Mouse (Mus musculus) lung, embryonic 16.5 days (tissue): ENCODE measurements around the gene Slc25a41. TPM values are rescaled to one million over a fixed set of nuclear protein-coding genes. Genes with fewer than 3 reads are reported as not detected.

Experiments
- ATAC-seq: fragments of 200-750 bp; cut with Nextera tagmentation; 2 replicates; pipeline ENCODE4 v1.8.0; 2017; ENCODE audit warnings: low read depth, mild to moderate bottlenecking, moderate library complexity
- H3K27ac ChIP-seq: fragments of 300-500 bp; sonication (generic); 2 replicates; pipeline ENCODE4 v1.5.1; 2014; ENCODE audit warnings: mild to moderate bottlenecking, control low read depth, low read length
- H3K27me3 ChIP-seq: fragments of 300-500 bp; sonication (generic); 2 replicates; pipeline ENCODE4 v1.6.1; 2014; ENCODE audit warnings: low read depth, low read length, mixed read lengths; ENCODE audit not compliant: control insufficient read depth, insufficient read depth
- H3K36me3 ChIP-seq: fragments of 300-500 bp; sonication (generic); 2 replicates; pipeline ENCODE4 v1.6.1; 2014; ENCODE audit warnings: low read length; ENCODE audit not compliant: control insufficient read depth, insufficient read depth
- H3K4me1 ChIP-seq: fragments of 300-500 bp; sonication (generic); replicated peaks from 2 replicates; pipeline ENCODE4 v1.6.1; 2014; ENCODE audit warnings: low read length, mixed read lengths; ENCODE audit not compliant: control insufficient read depth, insufficient read depth
- H3K4me2 ChIP-seq: fragments of 300-500 bp; sonication (generic); 2 replicates; pipeline ENCODE4 v1.6.1; 2014; ENCODE audit warnings: low read depth, low read length, control low read depth
- H3K4me3 ChIP-seq: fragments of 300-500 bp; sonication (generic); 2 replicates; pipeline ENCODE4 v1.5.1; 2014; ENCODE audit warnings: mild to moderate bottlenecking, low read length, control low read depth
- H3K9ac ChIP-seq: fragments of 300-500 bp; sonication (generic); 2 replicates; pipeline ENCODE4 v1.6.1; 2014; ENCODE audit warnings: low read length, control low read depth
- H3K9me3 ChIP-seq: fragments of 300-500 bp; sonication (generic); 2 replicates; pipeline ENCODE4 v1.6.1; 2016; ENCODE audit warnings: low read length; ENCODE audit not compliant: control insufficient read depth
- WGBS: fragments of 180-500 bp; shearing (Covaris S2); extraction: QIAGEN DNeasy Blood & Tissue Kit; methylation state at CpG from one replicate; pipeline ENCODE4 v1.1.7; 2014; 5-methylcytosine and 5-hydroxymethylcytosine counted together
- polyA plus RNA-seq: library from polyadenylated mRNA; unstranded; fragments of >200 nt; fragmentation: Nextera tagmentation; extraction: Ambion mirVana; gene quantifications from 2 replicates; pipeline ENCODE4 v1.2.1, GENCODE M21; 2015

Slc25a41 gene
- polyA plus RNA-seq, 1 experiment from 2014 or later, result not detected

DNA sequence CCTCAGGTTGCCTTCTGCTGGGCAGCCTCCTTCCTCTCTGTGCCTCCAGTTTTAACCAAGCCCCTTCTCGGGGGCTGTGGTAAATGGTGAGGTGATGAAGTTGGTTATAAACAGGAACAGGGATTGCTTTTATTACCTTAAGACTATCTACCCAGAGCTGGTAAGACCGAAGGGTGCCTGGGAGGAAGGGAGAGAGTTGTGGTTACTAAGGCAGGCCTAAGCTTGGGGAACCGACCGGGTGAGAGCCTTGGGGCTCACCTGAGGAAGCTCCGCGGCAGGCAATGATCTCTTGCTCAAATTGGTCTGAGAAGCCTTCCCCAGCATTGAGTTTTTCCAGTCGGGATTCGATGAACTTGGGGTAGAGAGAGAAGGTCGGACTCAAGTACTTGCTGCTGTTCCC is 28.8 kb upstream of the Slc25a41 start:
- Histone ChIP-seq H3K27me3 (no peaks in the 10 kb centered on the region), H3K4me2 (peak overlapping the region; percentile 8), H3K36me3 (no peaks in the 10 kb centered on the region), H3K4me1 (no peaks in the 10 kb centered on the region), H3K4me3 (peak overlapping the region; percentile 6), H3K9ac (no peak overlapping the region), H3K27ac (no peak overlapping the region), H3K9me3 (no peaks in the 10 kb centered on the region)
- peak; percentile 16; the same call in 1 of the 2 replicates for ATAC-seq
- WGBS, result 8% methylated on average over 9 of the region's 9 CpGs

DNA sequence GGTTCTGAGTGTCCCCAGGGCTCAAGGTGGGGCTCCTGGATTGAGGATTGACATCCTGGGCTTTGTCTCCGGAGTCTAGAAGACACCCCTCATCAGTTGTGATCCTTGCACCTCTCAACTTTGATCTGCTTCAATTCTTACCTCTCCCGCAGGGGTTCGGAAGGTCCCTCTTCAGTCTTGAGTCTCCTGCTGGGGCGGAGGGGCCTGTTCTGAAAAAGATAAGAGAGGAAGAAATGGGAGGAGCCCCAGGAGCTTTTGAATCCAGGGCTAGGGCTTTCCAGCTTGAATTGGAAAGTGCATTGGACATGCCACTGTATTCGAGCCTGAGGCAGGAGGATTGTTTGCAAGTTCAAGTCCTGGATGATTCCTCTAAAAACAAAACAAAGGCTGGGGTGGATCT is 25.5 kb upstream of the Slc25a41 start:
- no peak for ATAC-seq
- Histone ChIP-seq H3K4me3 (no peak overlapping the region), H3K9ac (no peak overlapping the region), H3K36me3 (no peaks in the 10 kb centered on the region), H3K4me2 (no peak overlapping the region), H3K27ac (no peak overlapping the region), H3K27me3 (peaks cover 15% of the 10 kb centered on the region), H3K9me3 (no peaks in the 10 kb centered on the region), H3K4me1 (no peaks in the 10 kb centered on the region)
- 46% methylated on average over 5 of the region's 5 CpGs for WGBS

DNA sequence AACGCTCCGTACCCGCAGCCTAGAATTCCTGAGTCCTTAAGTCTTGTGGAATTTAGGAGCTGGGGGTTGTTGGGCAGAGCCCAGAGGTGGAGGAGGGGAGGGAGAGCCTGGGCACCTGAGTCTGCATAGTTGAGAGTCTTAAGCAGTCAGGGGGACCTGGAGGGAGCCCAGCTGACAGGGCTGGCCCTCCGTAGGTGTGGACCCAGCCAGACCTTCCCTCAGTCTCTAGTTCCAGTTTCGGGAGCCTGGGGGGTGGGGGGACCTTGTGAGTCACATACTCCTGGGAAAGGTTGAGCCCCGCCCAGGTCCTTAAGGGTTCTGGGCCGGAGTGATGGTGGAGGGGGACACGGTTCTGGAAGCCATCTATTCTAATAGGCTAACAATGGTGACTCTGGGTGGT is 21.6 kb upstream of the Slc25a41 start:
- H3K9ac ChIP-seq, result peak overlapping the region; percentile 75
- no peak for ATAC-seq
- H3K4me1 ChIP-seq, result peaks cover 8% of the 10 kb centered on the region
- no peaks in the 10 kb centered on the region for H3K9me3 ChIP-seq
- peak overlapping the region; percentile 58 for H3K4me3 ChIP-seq
- peak overlapping the region; percentile 92 for H3K27ac ChIP-seq
- H3K27me3 ChIP-seq, result peaks cover 25% of the 10 kb centered on the region
- WGBS, result 11% methylated on average over 8 of the region's 8 CpGs
- no peaks in the 10 kb centered on the region for H3K36me3 ChIP-seq
- peak overlapping the region; percentile 37 for H3K4me2 ChIP-seq

DNA sequence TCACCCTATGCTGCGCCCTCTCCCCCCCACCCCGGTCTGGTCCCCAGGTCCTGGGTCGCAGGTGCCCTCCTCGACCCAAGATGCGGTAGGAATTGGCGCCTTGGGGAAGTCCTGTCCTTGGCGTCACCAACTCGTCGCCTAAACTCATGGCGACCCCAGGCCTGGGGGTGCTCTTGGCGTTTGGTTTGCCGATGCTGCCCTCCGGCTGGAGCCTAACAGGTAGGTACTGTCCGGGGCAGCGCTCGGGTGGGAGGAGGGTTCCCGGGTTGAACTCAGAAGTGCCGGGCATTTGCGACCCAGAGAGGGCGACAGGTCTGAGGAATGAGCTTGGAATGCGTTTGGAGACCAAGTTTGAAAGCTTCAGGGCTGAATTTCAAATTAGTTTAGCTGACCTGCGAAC is 21.1 kb upstream of the Slc25a41 start:
- no peaks in the 10 kb centered on the region for H3K36me3 ChIP-seq
- peak overlapping the region; percentile 37 for H3K4me2 ChIP-seq
- H3K27ac ChIP-seq, result peak overlapping the region; percentile 92
- peaks cover 25% of the 10 kb centered on the region for H3K27me3 ChIP-seq
- H3K4me1 ChIP-seq, result peaks cover 8% of the 10 kb centered on the region
- WGBS, result 2% methylated on average over 22 of the region's 22 CpGs
- no peaks in the 10 kb centered on the region for H3K9me3 ChIP-seq
- H3K4me3 ChIP-seq, result peak overlapping the region; percentile 58
- no peak for ATAC-seq
- peak overlapping the region; percentile 75 for H3K9ac ChIP-seq

DNA sequence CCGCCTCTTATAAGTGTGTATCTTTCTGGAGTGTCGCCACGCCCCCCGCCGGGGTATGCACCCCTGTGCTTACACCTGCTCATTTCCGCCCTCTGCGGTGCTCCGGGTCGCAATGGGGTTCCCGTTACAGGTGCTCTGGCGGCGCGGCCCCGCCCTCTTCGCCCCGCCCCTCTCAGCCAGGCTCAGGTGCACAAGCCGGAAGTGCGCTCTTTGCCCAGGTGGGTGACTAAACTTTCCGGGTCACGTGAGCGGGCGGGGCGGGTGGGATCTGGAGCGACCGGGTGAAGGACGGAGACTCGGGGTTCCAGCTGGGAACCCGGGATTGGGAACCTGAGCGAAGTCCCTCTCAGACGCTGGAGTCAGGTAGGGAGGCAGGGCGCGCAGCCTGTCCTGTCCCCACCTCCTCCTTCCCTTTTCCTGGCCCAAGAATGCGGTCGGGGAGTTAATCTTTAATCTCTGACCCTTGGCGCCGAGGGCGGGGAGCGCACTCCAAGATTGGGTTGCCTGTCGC is 20.6 kb upstream of the Slc25a41 start:
- under 1% methylated on average over 39 of the region's 39 CpGs for WGBS
- Histone ChIP-seq H3K4me2 (peak overlapping the region; percentile 37), H3K27me3 (peaks cover 25% of the 10 kb centered on the region), H3K9ac (peak overlapping the region; percentile 75), H3K27ac (peak overlapping the region; percentile 92), H3K4me3 (peak overlapping the region; percentile 58), H3K36me3 (no peaks in the 10 kb centered on the region), H3K9me3 (no peaks in the 10 kb centered on the region), H3K4me1 (peaks cover 8% of the 10 kb centered on the region)
- ATAC-seq, result peak; percentile 57

DNA sequence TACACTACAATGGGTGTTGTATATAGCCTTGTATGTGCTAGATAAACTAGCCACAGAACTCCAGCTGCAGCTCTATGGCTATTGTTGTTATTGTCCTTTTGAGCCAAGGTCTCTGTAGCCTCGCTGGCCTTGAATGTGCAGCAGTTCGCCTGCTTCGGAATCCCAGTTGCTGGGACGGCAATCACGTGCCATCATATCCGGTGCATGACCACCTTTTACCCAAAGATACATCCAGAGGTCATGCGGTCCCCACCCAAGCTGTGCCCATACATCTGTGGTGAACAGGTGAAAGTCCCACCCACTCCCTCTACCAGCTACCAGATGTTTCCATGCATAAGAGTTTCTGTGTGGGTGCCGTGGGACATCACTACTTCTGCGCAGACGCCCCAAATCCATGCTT is 19.6 kb upstream of the Slc25a41 start:
- H3K4me1 ChIP-seq, result peaks cover 8% of the 10 kb centered on the region
- no peaks in the 10 kb centered on the region for H3K9me3 ChIP-seq
- peak overlapping the region; percentile 81 for H3K4me3 ChIP-seq
- peak overlapping the region; percentile 95 for H3K4me2 ChIP-seq
- ATAC-seq, result no peak
- 37% methylated on average over 10 of the region's 10 CpGs for WGBS
- no peak overlapping the region for H3K9ac ChIP-seq
- H3K27me3 ChIP-seq, result peaks cover 25% of the 10 kb centered on the region
- no peaks in the 10 kb centered on the region for H3K36me3 ChIP-seq
- H3K27ac ChIP-seq, result peak overlapping the region; percentile 71

DNA sequence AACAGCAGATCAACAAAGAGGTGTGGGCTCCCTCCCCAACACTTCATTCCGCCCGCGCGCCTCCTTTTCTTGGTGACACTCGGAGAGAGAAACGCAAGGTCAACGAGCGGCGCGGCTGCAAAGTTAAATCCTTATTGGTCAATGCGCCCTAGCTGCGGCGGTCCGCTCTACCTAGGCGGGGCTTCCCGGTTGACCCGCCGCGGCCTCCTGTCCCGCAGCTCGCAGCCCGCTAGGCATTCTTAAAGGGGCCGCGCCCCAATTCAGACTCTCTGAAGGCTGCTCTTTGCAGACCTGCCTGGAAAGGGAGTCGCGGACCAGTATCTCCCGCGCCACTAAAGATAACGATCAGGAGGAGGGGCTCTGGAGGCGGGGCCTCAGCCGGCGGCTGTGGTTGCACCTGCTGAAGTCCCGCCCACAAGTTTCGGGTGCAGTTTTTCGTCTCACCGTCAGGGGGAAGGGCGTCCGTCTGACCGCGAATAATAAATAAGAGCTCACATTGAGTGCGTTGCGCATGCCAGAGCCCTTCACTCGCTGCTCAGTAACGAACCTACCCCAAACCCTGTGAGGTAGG is 18.9 kb upstream of the Slc25a41 start:
- Histone ChIP-seq H3K27ac (peak overlapping the region; percentile 86), H3K9ac (peak overlapping the region; percentile 79), H3K27me3 (peaks cover 25% of the 10 kb centered on the region), H3K4me3 (peak overlapping the region; percentile 81), H3K36me3 (no peaks in the 10 kb centered on the region), H3K4me2 (peak overlapping the region; percentile 95), H3K4me1 (peaks cover 8% of the 10 kb centered on the region), H3K9me3 (no peaks in the 10 kb centered on the region)
- WGBS, result under 1% methylated on average over 44 of the region's 44 CpGs
- ATAC-seq, result peak; percentile 88

DNA sequence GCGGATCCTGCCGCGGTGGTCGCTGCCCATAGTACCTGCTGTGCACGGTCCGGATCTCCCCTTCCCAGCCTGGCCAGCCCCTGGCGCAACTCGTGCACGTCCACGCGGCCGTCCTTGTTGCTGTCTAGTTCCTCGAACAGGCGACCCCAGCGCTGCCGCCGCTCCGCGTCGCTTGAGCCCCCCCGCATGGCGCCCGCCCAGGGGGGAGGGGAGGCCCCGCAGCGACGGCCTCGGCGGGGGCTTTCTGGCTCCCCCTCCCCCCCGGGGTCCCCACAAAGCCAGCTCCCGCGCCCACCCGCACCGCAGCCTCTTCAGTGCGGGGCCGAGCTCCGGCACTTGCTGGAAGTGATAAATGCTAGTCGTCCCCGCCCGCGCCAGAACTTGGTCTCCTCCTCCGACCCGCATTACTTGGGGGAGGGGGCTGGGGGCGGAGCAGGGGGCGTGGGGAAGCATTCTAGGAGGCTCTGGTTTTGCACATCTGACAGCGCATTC is 18.1 kb upstream of the Slc25a41 start, which contains the start of gene Slc25a23:
Gene Slc25a23, minus strand, starts transcription at position 378 of the 492 bp plus-strand sequence.
- ATAC-seq, result peak; percentile 60
- H3K4me1 ChIP-seq, result peaks cover 8% of the 10 kb centered on the region
- peak within 1 kb of the TSS; percentile 95 for H3K4me2 ChIP-seq
- H3K9ac ChIP-seq, result peak within 1 kb of the TSS; percentile 79
- H3K27ac ChIP-seq, result peak within 1 kb of the TSS; percentile 86
- peaks cover 25% of the 10 kb centered on the region for H3K27me3 ChIP-seq
- H3K36me3 ChIP-seq, result no peaks in the 10 kb centered on the region
- 0% methylated on average over 30 of the region's 45 CpGs for WGBS
- no peaks in the 10 kb centered on the region for H3K9me3 ChIP-seq
- H3K4me3 ChIP-seq, result peak within 1 kb of the TSS; percentile 81

DNA sequence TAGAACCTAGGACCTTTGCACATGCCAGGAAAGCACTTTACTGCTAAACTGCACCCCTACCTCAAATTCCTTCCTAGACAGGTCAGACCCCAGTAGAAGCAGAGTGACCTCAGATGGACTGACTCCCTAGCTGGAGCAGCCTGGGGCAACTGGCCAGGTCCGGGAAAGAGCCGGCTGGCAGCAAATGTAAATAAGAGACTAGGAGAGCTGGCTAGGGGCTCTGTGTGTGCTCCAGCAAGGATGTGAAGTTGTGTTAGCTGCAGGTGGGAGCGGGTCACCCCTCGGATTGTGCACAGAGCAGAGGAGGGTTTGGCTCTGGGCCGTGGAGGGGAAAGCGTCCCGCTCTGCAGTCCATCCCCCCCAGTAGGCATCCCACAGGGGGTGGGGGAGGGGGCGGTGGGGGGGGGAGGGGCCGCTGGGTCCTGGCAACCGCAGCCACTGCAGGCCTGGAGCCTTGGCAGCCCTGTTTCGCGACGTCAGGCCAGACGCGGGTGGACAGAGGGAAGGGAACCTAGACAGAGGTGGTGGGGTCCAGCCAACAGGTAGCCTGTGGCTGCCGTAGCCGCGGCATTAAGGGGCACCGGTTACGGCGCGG is 17.5 kb upstream of the Slc25a41 start, which contains the start of gene Crb3:
Gene Crb3, plus strand, starts transcription at position 215 of the 595 bp plus-strand sequence.
- WGBS, result 1% methylated on average over 17 of the region's 22 CpGs
- H3K4me1 ChIP-seq, result peaks cover 8% of the 10 kb centered on the region
- ATAC-seq, result peak; percentile 1; the same call in 1 of the 2 replicates
- H3K4me3 ChIP-seq, result peak within 1 kb of the TSS; percentile 81
- no peaks in the 10 kb centered on the region for H3K36me3 ChIP-seq
- H3K27ac ChIP-seq, result peak within 1 kb of the TSS; percentile 86
- peak within 1 kb of the TSS; percentile 95 for H3K4me2 ChIP-seq
- peaks cover 25% of the 10 kb centered on the region for H3K27me3 ChIP-seq
- peak within 1 kb of the TSS; percentile 79 for H3K9ac ChIP-seq
- no peaks in the 10 kb centered on the region for H3K9me3 ChIP-seq
